Mouse (Mus musculus) CD8-positive naive resting alpha-beta T cell, adult 2 months (primary cell): Measurements from ENCODE around the gene Prrt3.

Experiments used
- DNase-seq, 2 experiments: peaks; one replicate each; pipeline ENCODE4 v3.0.0; 2022; ENCODE audit warnings: low read depth in 2 of 2, low spot score in 2 of 2

The Prrt3 gene

GRCm38 (mm10) chr6:113492101-113492864, 9.4 kb downstream of the Prrt3 start:
- no peak for DNase-seq

- DNase-seq, result no peak
These were observed 12.3 kb downstream of the Prrt3 start for GRCm38 (mm10) chr6:113489410-113489809.

GRCm38 (mm10) chr6:113487125-113487576, 14.6 kb downstream of the Prrt3 start:
- DNase-seq, result peak in 1 of 2 experiments; percentile 44

GRCm38 (mm10) chr6:113483729-113484128, 18.0 kb downstream of the Prrt3 start:
- no peak for DNase-seq

GRCm38 (mm10) chr6:113483100-113483615, 18.6 kb downstream of the Prrt3 start, which contains the start of gene Creld1:
Gene Creld1, plus strand, starts transcription at chr6:113483297.
- DNase-seq, result peak; percentile 81 to 85

GRCm38 (mm10) chr6:113482477-113483099, 19.1 kb downstream of the Prrt3 start:
- DNase-seq, result peak; percentile 30 to 39

- DNase-seq, result no peak
These were observed 21.0 kb downstream of the Prrt3 start for GRCm38 (mm10) chr6:113480555-113481373.

GRCm38 (mm10) chr6:113478906-113479305, 22.8 kb downstream of the Prrt3 start:
- no peak for DNase-seq

GRCm38 (mm10) chr6:113477353-113477752, 24.4 kb downstream of the Prrt3 start:
- DNase-seq, result no peak

- DNase-seq, result no peak
These were observed 28.0 kb downstream of the Prrt3 start for GRCm38 (mm10) chr6:113473715-113474114.

- DNase-seq, result no peak
These were observed 28.5 kb downstream of the Prrt3 start for GRCm38 (mm10) chr6:113473246-113473645.

- DNase-seq, result no peak
These were observed 29.7 kb downstream of the Prrt3 start for GRCm38 (mm10) chr6:113472061-113472460.

- DNase-seq, result no peak
These were observed 30.3 kb downstream of the Prrt3 start, which contains the start of gene Il17rc for GRCm38 (mm10) chr6:113471297-113471936. Gene Il17rc, plus strand, starts transcription at chr6:113471427.

- peak in 1 of 2 experiments; percentile 12 for DNase-seq
These were observed 32.3 kb downstream of the Prrt3 start for GRCm38 (mm10) chr6:113469432-113469831.

GRCm38 (mm10) chr6:113469021-113469420, 32.7 kb downstream of the Prrt3 start:
- peak; percentile 72 to 80 for DNase-seq

- no peak for DNase-seq
These were observed 33.2 kb downstream of the Prrt3 start for GRCm38 (mm10) chr6:113468512-113468911.

- no peak for DNase-seq
These were observed 36.1 kb downstream of the Prrt3 start for GRCm38 (mm10) chr6:113465602-113466001.

GRCm38 (mm10) chr6:113464040-113464439, 37.7 kb downstream of the Prrt3 start:
- no peak for DNase-seq

GRCm38 (mm10) chr6:113458635-113459034, 43.1 kb downstream of the Prrt3 start:
- DNase-seq, result no peak

GRCm38 (mm10) chr6:113457952-113458534, 43.7 kb downstream of the Prrt3 start, which contains the start of gene Il17re:
Gene Il17re, plus strand, starts transcription at chr6:113458484.
- no peak for DNase-seq
